Comparison of ENCODE assay signal across 26 mouse cellular contexts in the genomic region with DNA sequence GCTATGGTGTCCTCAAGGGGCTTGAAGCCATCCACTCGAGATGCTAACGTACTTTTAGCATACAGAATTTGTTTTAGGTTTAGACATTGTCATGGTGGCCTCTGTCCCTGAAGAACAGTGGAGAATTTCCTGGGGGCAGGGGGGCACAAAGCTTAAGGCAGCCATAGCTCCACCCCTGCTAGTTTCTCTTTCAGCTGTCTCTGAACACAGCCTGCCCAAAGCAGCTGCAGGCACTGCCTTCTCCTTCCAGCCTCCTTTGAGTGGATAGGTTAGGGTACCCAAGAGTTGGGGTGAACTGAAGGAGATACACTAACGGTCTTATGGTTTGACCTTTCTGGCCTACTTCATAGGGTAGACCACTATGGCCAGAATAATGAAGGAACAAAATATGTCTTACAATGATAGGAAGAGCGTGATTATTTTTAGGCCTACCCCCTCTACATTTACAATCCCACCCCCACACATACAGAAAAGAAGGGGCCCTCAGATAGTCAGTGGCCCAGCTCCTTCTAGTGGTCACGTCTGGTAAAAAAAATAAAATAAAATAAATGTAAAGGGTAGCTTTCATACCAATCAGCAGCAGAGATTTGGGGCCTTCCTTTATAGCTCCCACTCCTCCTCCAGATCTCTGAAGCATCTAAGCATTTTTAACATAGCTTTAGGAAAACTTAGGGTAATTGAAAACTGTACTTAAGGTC. TPM values are rescaled to one million over a fixed set of nuclear protein-coding genes. Genes with fewer than 3 reads are reported as not detected.
DNase-seq lines count a peak whose midpoint lies in the region; ATAC-seq and TF ChIP-seq lines count a peak whose summit lies in the region.
"Had no signal": no experiment of that assay in that cellular context is flagged by ENCODE, and none has a peak within 500 bp of the region (broad histone marks: within the 10 kb centered on the region; RNA-seq: fewer than 3 reads in every experiment).

No protein-coding gene starts in this region.

- TF ChIP-seq CTCF in layer of hippocampus, adult 2 months (conservative IDR thresholded peaks at IDR 0.05): peak; percentile 63
- peak in 1 of 2 experiments; percentile 26; a peak in 1 of 4 replicates for TF ChIP-seq CTCF in CH12.LX (conservative IDR thresholded peaks at IDR 0.05 in 1 of 2, IDR thresholded peaks at IDR 0.05 in 1 of 2; ENCODE audit: low read depth in 2 of 2, low read length in 2 of 2)

- no peak for DNase-seq in layer of hippocampus, adult 2 months (ENCODE audit: low spot score in 2 of 2)
- no peak for DNase-seq in layer of hippocampus, postnatal 14 days (ENCODE audit: low spot score in 2 of 2)
- DNase-seq in CH12.LX (ENCODE audit: extremely low read depth): no peak
- no peak for DNase-seq in layer of hippocampus, adult 11-12 months (ENCODE audit: low spot score)
- DNase-seq: adrenal gland, postnatal 10 days; B cell, adult 2 months; cerebellum, adult 8-10 months; gastrocnemius, postnatal 14 days; heart, adult 18-20 months; heart, postnatal 14 days; kidney, adult 2 months; kidney, postnatal 10 days; liver, embryonic 13.5 days; lung, adult 2 months; retina, postnatal 1 day; right cerebral cortex, postnatal 25 days; spleen, adult 18-20 months; thymus, postnatal 14 days had no signal

- no peaks in the 10 kb centered on the region for H3K9me3 ChIP-seq in forebrain, embryonic 16.5 days (ENCODE audit: control insufficient read depth, low read length)
- no peaks in the 10 kb centered on the region for H3K9me3 ChIP-seq in forebrain, embryonic 13.5 days (replicated peaks)
- no peaks in the 10 kb centered on the region for H3K9me3 ChIP-seq in CH12.LX (replicated peaks; ENCODE audit: low read length)
- H3K9me3 ChIP-seq: embryonic facial prominence, embryonic 15.5 days; heart, embryonic 13.5 days; liver, embryonic 13.5 days; midbrain, embryonic 12.5 days had no signal

- no peaks in the 10 kb centered on the region for H3K27me3 ChIP-seq in forebrain, embryonic 16.5 days (replicated peaks; ENCODE audit: control insufficient read depth, insufficient read depth, low read length)
- H3K27me3 ChIP-seq in forebrain, embryonic 13.5 days: no peaks in the 10 kb centered on the region
- H3K27me3 ChIP-seq in CH12.LX (replicated peaks) (peaks cover 22% of the 10 kb centered on the region), myocyte (ENCODE audit: control insufficient read depth, insufficient read depth, insufficient read length) (no peaks in the 10 kb centered on the region)

- no peak for TF ChIP-seq POLR2A in CH12.LX (IDR thresholded peaks at IDR 0.05; ENCODE audit: low read depth, low read length)
- TF ChIP-seq POLR2A in myocyte (IDR thresholded peaks at IDR 0.05; ENCODE audit: insufficient read length, low read depth): no peak

- no peak overlapping the region for H3K27ac ChIP-seq in forebrain, embryonic 16.5 days (ENCODE audit: low read length)
- H3K27ac ChIP-seq in forebrain, embryonic 13.5 days: no peak overlapping the region
- peak overlapping the region; percentile 55 for H3K27ac ChIP-seq in layer of hippocampus, adult 2 months
- H3K27ac ChIP-seq in CH12.LX (ENCODE audit: insufficient read depth, low read depth): no peak overlapping the region
- H3K27ac ChIP-seq: embryonic facial prominence, embryonic 15.5 days; heart, embryonic 13.5 days; liver, embryonic 13.5 days; macrophage; midbrain, embryonic 12.5 days had no signal

- H3ac ChIP-seq in myocyte (ENCODE audit: control insufficient read depth, insufficient read length): no peak overlapping the region

- dilution Hi-C loops in CH12.LX (cut with MboI; ENCODE audit: extremely low pct_ligation_motif_present, extremely low pct_unique_long_range_greater_than_20kb, low sequenced_read_pairs): no loop called here

- ATAC-seq in forebrain, embryonic 16.5 days: no peak
- no peak for ATAC-seq in forebrain, embryonic 13.5 days

- in situ Hi-C loops in CH12.LX (cut with MboI; ENCODE audit: low pct_ligation_motif_present, low pct_unique_long_range_greater_than_20kb, low sequenced_read_pairs): no loop called here

- peaks cover 49% of the 10 kb centered on the region for H3K4me1 ChIP-seq in forebrain, embryonic 16.5 days (replicated peaks; ENCODE audit: control insufficient read depth, insufficient read depth, low read length)
- H3K4me1 ChIP-seq in forebrain, embryonic 13.5 days: peaks cover 68% of the 10 kb centered on the region
- H3K4me1 ChIP-seq in CH12.LX (ENCODE audit: control insufficient read depth in 1 of 2, insufficient read depth in 2 of 2): peaks cover 25 to 67% of the 10 kb centered on the region in 2 experiments

- WGBS in forebrain, embryonic 16.5 days: 70% methylated on average over 5 of the region's 5 CpGs
- WGBS in forebrain, embryonic 13.5 days: 66% methylated on average over 5 of the region's 5 CpGs

- peak; percentile 23 for TF ChIP-seq RAD21 in CH12.LX (IDR thresholded peaks at IDR 0.05; ENCODE audit: low read depth, low read length)

- H3K79me2 ChIP-seq in CH12.LX (replicated peaks; ENCODE audit: control insufficient read depth, extremely low read depth, insufficient read depth, poor library complexity, severe bottlenecking) (no peaks in the 10 kb centered on the region), myocyte (ENCODE audit: control insufficient read depth, insufficient read depth) (peaks cover 17% of the 10 kb centered on the region)

- H3K4me2 ChIP-seq in forebrain, embryonic 16.5 days (ENCODE audit: low read length): no peak overlapping the region
- H3K4me2 ChIP-seq in forebrain, embryonic 13.5 days: no peak overlapping the region
- H3K4me2 ChIP-seq in CH12.LX (ENCODE audit: insufficient read depth, low read depth, poor library complexity, severe bottlenecking) (no peak overlapping the region), myocyte (ENCODE audit: low read depth) (no peak overlapping the region)
- H3K4me2 ChIP-seq: embryonic facial prominence, embryonic 15.5 days; heart, embryonic 13.5 days; liver, embryonic 13.5 days; midbrain, embryonic 12.5 days had no signal

- H3K9ac ChIP-seq in forebrain, embryonic 16.5 days (replicated peaks; ENCODE audit: low read depth, low read length): 0 out of 2 replicates have a peak overlapping the region, but pooled peaks have one; percentile 16
- no peak overlapping the region for H3K9ac ChIP-seq in forebrain, embryonic 13.5 days
- no peak overlapping the region for H3K9ac ChIP-seq in CH12.LX (ENCODE audit: insufficient read depth, low read depth)
- H3K9ac ChIP-seq: embryonic facial prominence, embryonic 15.5 days; heart, embryonic 13.5 days; liver, embryonic 13.5 days; midbrain, embryonic 12.5 days had no signal

- H3K36me3 ChIP-seq in forebrain, embryonic 16.5 days (ENCODE audit: control insufficient read depth, insufficient read depth): no peaks in the 10 kb centered on the region
- no peaks in the 10 kb centered on the region for H3K36me3 ChIP-seq in forebrain, embryonic 13.5 days (ENCODE audit: poor library complexity, severe bottlenecking)
- H3K36me3 ChIP-seq in CH12.LX (replicated peaks in 1 of 2; ENCODE audit: control insufficient read depth in 1 of 2, insufficient read depth in 1 of 2, low read length in 1 of 2) (no peaks in the 10 kb centered on the region), myocyte (ENCODE audit: control insufficient read depth, insufficient read depth) (no peaks in the 10 kb centered on the region)
- H3K36me3 ChIP-seq: embryonic facial prominence, embryonic 15.5 days; heart, embryonic 13.5 days; liver, embryonic 13.5 days; midbrain, embryonic 12.5 days had no signal

- TF ChIP-seq EP300 in CH12.LX (IDR thresholded peaks at IDR 0.05; ENCODE audit: low read length): no peak

- H3K4me3 ChIP-seq in forebrain, embryonic 16.5 days (replicated peaks; ENCODE audit: low read length): no peak overlapping the region
- H3K4me3 ChIP-seq in forebrain, embryonic 13.5 days: no peak overlapping the region
- no peak overlapping the region for H3K4me3 ChIP-seq in layer of hippocampus, adult 2 months
- H3K4me3 ChIP-seq in CH12.LX (replicated peaks in 1 of 3; ENCODE audit: low read depth in 2 of 3, low read length in 2 of 3, poor library complexity in 1 of 3): no peak overlapping the region
- H3K4me3 ChIP-seq in myocyte: no peak overlapping the region
- H3K4me3 ChIP-seq: embryonic facial prominence, embryonic 15.5 days; heart, embryonic 13.5 days; liver, embryonic 13.5 days; midbrain, embryonic 12.5 days had no signal

TF ChIP-seq in CH12.LX, 34 proteins besides CTCF, POLR2A, EP300 and RAD21:
- no peak for TF ChIP-seq TBP (conservative IDR thresholded peaks at IDR 0.05; ENCODE audit: low read depth, low read length)

TF ChIP-seq in myocyte, 11 proteins besides CTCF, POLR2A, EP300 and RAD21:
- TF ChIP-seq MYOG (IDR thresholded peaks at IDR 0.05; ENCODE audit: control insufficient read depth in 1 of 3, insufficient read depth in 1 of 3, insufficient read length in 2 of 3, low read depth in 2 of 3): peak in 2 of 3 experiments; percentile 30 to 61
- TF ChIP-seq USF1 (IDR thresholded peaks at IDR 0.05; ENCODE audit: low read depth): no peak
- no peak for TF ChIP-seq CEBPB (IDR thresholded peaks at IDR 0.05; ENCODE audit: insufficient read depth, poor library complexity, severe bottlenecking)
- TF ChIP-seq MYOD1 (IDR thresholded peaks at IDR 0.05; ENCODE audit: control insufficient read depth in 1 of 3, insufficient read length in 2 of 3, low read depth in 2 of 3): peak in 2 of 3 experiments; percentile 33 to 54
- no peak for TF ChIP-seq SRF (IDR thresholded peaks at IDR 0.05; ENCODE audit: control insufficient read depth, insufficient read length, low read depth)
TF ChIP-seq in myocyte: peak in this region for 2.

RNA-seq across cellular contexts. Expression of a gene that starts 3.1 kb away (rescaled TPM):
- 10.9 and 13.3 TPM in 2 replicates for polyA plus RNA-seq in forebrain, embryonic 16.5 days (2015; fragmentation: Nextera tagmentation; extraction: Ambion mirVana)
- 13.2 and 14.7 TPM in 2 replicates for polyA plus RNA-seq in forebrain, embryonic 13.5 days (2015; fragmentation: Nextera tagmentation; extraction: Ambion mirVana)
- total RNA-seq in layer of hippocampus, adult 2 months (2021): 100 to 1,000 TPM; 622 to 629 TPM
- total RNA-seq in layer of hippocampus, postnatal 14 days (2021): 100 to 1,000 TPM; 472 to 505 TPM
- total RNA-seq in CH12.LX (2012; rRNA removed): 0.38 and 0.92 TPM in 2 replicates
- 0.11 and 0.16 TPM in 2 replicates for total RNA-seq in CH12.LX (2014; rRNA removed)
- polyA plus RNA-seq in CH12.LX (2012; ENCODE audit: insufficient read length, low read depth): 7.2 and 7.3 TPM in 2 replicates
- 40.7 TPM for polyA plus RNA-seq in myocyte (2012; fragmentation: generic; extraction: Trizol)
- total RNA-seq: monocyte, adult 5-6 weeks had no signal

RNA-seq across cellular contexts. Expression of a gene that starts 21.3 kb away (rescaled TPM):
- 181 and 209 TPM in 2 replicates for polyA plus RNA-seq in forebrain, embryonic 16.5 days (2015; fragmentation: Nextera tagmentation; extraction: Ambion mirVana)
- polyA plus RNA-seq in forebrain, embryonic 13.5 days (2015; fragmentation: Nextera tagmentation; extraction: Ambion mirVana): 179 and 204 TPM in 2 replicates
- total RNA-seq in layer of hippocampus, adult 2 months (2021): 100 to 1,000 TPM; 148 to 162 TPM
- total RNA-seq in layer of hippocampus, postnatal 14 days (2021): 100 to 1,000 TPM; 140 to 152 TPM
- total RNA-seq in CH12.LX (2012; rRNA removed): 41.7 and 55.2 TPM in 2 replicates
- total RNA-seq in CH12.LX (2014; rRNA removed): 30.1 and 38.0 TPM in 2 replicates
- 68.7 and 77.6 TPM in 2 replicates for polyA plus RNA-seq in CH12.LX (2012; ENCODE audit: insufficient read length, low read depth)
- polyA plus RNA-seq in myocyte (2012; fragmentation: generic; extraction: Trizol): 22.7 TPM
